Mouse (Mus musculus) kidney, adult 2 months (tissue): ENCODE measurements around the gene Vps13d. TPM values are rescaled to one million over a fixed set of nuclear protein-coding genes. Genes with fewer than 3 reads are reported as not detected.

Experiments used
- DNase-seq: peaks from one replicate; pipeline ENCODE4 v3.0.0; 2021
- H3K27ac ChIP-seq: fragments of 200-500 bp; 2 replicates; pipeline ENCODE4 v1.5.1; 2012; ENCODE audit warnings: low read depth, low read length, control low read depth, inconsistent platforms; ENCODE audit not compliant: insufficient read depth
- H3K27me3 ChIP-seq: fragments of 200-500 bp; replicated peaks from 2 replicates; pipeline ENCODE4 v1.6.1; 2012; ENCODE audit warnings: mild to moderate bottlenecking, moderate library complexity, low read length, inconsistent platforms; ENCODE audit not compliant: control insufficient read depth, insufficient read depth
- H3K36me3 ChIP-seq: fragments of 200-500 bp; 2 replicates; pipeline ENCODE4 v1.6.1; 2012; ENCODE audit warnings: mild to moderate bottlenecking, moderate library complexity, low read length, inconsistent platforms; ENCODE audit not compliant: control insufficient read depth, insufficient read depth
- H3K4me1 ChIP-seq: fragments of 200-500 bp; 2 replicates; pipeline ENCODE4 v1.6.1; 2011; ENCODE audit warnings: low read length; ENCODE audit not compliant: control insufficient read depth, insufficient read depth
- H3K4me3 ChIP-seq: fragments of 200-500 bp; 2 replicates; pipeline ENCODE4 v1.5.1; 2011; ENCODE audit warnings: mild to moderate bottlenecking, low read depth, low read length, control low read depth; ENCODE audit not compliant: insufficient read depth
- CTCF ChIP-seq: fragments of 200-500 bp; conservative IDR thresholded peaks from 2 replicates; pipeline ENCODE4 v1.5.1; 2011; ENCODE audit warnings: low read depth, mild to moderate bottlenecking, control low read depth, low read length, moderate library complexity, mixed read lengths; ENCODE audit not compliant: insufficient read depth, insufficient read length
- POLR2A ChIP-seq: fragments of 200-500 bp; IDR thresholded peaks from one replicate; pipeline ENCODE4 v1.6.1; 2011; ENCODE audit warnings: low read depth, low read length, control low read depth
- WGBS: fragments of 180-500 bp; shearing (Covaris S2); methylation state at CpG from one replicate; pipeline ENCODE4 v1.1.7; 2018; 5-methylcytosine and 5-hydroxymethylcytosine counted together
- polyA plus RNA-seq: library from polyadenylated mRNA; depleted of rRNA; stranded (reverse); fragments of >200 nt; gene quantifications from 2 replicates; pipeline ENCODE4 v1.2.3, GENCODE M21; 2012

Vps13d gene
- polyA plus RNA-seq, 1 experiment = 19.8 TPM

- Histone ChIP-seq H3K36me3 (peaks cover 1% of the 10 kb centered on the region), H3K27ac (peak overlapping the region; percentile 77), H3K27me3 (no peaks in the 10 kb centered on the region), H3K4me1 (peaks cover 47% of the 10 kb centered on the region), H3K4me3 (no peak overlapping the region)
- DNase-seq = no peak
- no peak for TF ChIP-seq CTCF
- TF ChIP-seq POLR2A = no peak
- WGBS = 62% methylated on average over 4 of the region's 4 CpGs
Observed at GRCm38 (mm10) chr4:145013187-145013586, 181.6 kb downstream of the Vps13d start.

GRCm38 (mm10) chr4:145011156-145011555, 183.6 kb downstream of the Vps13d start:
- WGBS = 76% methylated on average over 3 of the region's 3 CpGs
- no peak overlapping the region for H3K27ac ChIP-seq
- no peaks in the 10 kb centered on the region for H3K27me3 ChIP-seq
- no peak for TF ChIP-seq POLR2A
- TF ChIP-seq CTCF = no peak
- DNase-seq = no peak
- no peak overlapping the region for H3K4me3 ChIP-seq
- peaks cover 42% of the 10 kb centered on the region for H3K4me1 ChIP-seq
- H3K36me3 ChIP-seq = no peaks in the 10 kb centered on the region; the same call in none of the 2 replicates

- peaks cover 36% of the 10 kb centered on the region for H3K4me1 ChIP-seq
- DNase-seq = peak; percentile 60
- no peaks in the 10 kb centered on the region for H3K27me3 ChIP-seq
- no peak for TF ChIP-seq POLR2A
- TF ChIP-seq CTCF = no peak
- 32% methylated on average over 7 of the region's 7 CpGs for WGBS
- H3K27ac ChIP-seq = no peak overlapping the region
- no peak overlapping the region for H3K4me3 ChIP-seq
- no peaks in the 10 kb centered on the region for H3K36me3 ChIP-seq
Observed at GRCm38 (mm10) chr4:145009934-145010333, 184.9 kb downstream of the Vps13d start.

- Histone ChIP-seq H3K4me3 (no peak overlapping the region), H3K27ac (0 out of 2 replicates have a peak overlapping the region, but pooled peaks have one; percentile 26), H3K36me3 (no peaks in the 10 kb centered on the region), H3K4me1 (peaks cover 33% of the 10 kb centered on the region), H3K27me3 (no peaks in the 10 kb centered on the region)
- no peak for TF ChIP-seq CTCF
- 24% methylated on average over 3 of the region's 3 CpGs for WGBS
- DNase-seq = peak; percentile 84
Observed at GRCm38 (mm10) chr4:145009437-145009836, 185.4 kb downstream of the Vps13d start.

- H3K27me3 ChIP-seq = no peaks in the 10 kb centered on the region
- no peak overlapping the region for H3K4me3 ChIP-seq
- no peaks in the 10 kb centered on the region for H3K36me3 ChIP-seq
- WGBS = 96% methylated on average over 4 of the region's 4 CpGs
- H3K27ac ChIP-seq = no peak overlapping the region
- TF ChIP-seq CTCF (no peak), POLR2A (no peak)
- H3K4me1 ChIP-seq = peaks cover 21% of the 10 kb centered on the region
- no peak for DNase-seq
Observed at GRCm38 (mm10) chr4:145005943-145006545, 188.8 kb downstream of the Vps13d start.

GRCm38 (mm10) chr4:145004176-145004575, 190.6 kb downstream of the Vps13d start:
- no peak overlapping the region for H3K4me3 ChIP-seq
- no peak overlapping the region for H3K27ac ChIP-seq
- no peaks in the 10 kb centered on the region for H3K27me3 ChIP-seq
- no peak for DNase-seq
- no peak for TF ChIP-seq CTCF
- peaks cover 19% of the 10 kb centered on the region for H3K4me1 ChIP-seq
- H3K36me3 ChIP-seq = no peaks in the 10 kb centered on the region
- 61% methylated on average over 6 of the region's 6 CpGs for WGBS

GRCm38 (mm10) chr4:145002733-145003132, 192.1 kb downstream of the Vps13d start:
- H3K4me1 ChIP-seq = peaks cover 29% of the 10 kb centered on the region
- DNase-seq = no peak
- TF ChIP-seq CTCF (no peak), POLR2A (no peak)
- H3K27ac ChIP-seq = no peak overlapping the region
- H3K4me3 ChIP-seq = no peak overlapping the region
- WGBS = 87% methylated on average over 1 of the region's 1 CpGs
- no peaks in the 10 kb centered on the region for H3K36me3 ChIP-seq
- H3K27me3 ChIP-seq = no peaks in the 10 kb centered on the region
